Mouse (Mus musculus) 3134 (cell line): ENCODE results near the gene Cox6b2.
A peak's percentile ranks its signal among the peaks of the same experiment; 100 is the strongest.

Experiments used
- DNase-seq: peaks from one replicate; pipeline ENCODE4 v3.0.0-alpha.2; 2011; ENCODE audit warnings: low spot score; ENCODE audit not compliant: insufficient read length; ENCODE audit errors: extremely low read depth

Gene Cox6b2

DNA sequence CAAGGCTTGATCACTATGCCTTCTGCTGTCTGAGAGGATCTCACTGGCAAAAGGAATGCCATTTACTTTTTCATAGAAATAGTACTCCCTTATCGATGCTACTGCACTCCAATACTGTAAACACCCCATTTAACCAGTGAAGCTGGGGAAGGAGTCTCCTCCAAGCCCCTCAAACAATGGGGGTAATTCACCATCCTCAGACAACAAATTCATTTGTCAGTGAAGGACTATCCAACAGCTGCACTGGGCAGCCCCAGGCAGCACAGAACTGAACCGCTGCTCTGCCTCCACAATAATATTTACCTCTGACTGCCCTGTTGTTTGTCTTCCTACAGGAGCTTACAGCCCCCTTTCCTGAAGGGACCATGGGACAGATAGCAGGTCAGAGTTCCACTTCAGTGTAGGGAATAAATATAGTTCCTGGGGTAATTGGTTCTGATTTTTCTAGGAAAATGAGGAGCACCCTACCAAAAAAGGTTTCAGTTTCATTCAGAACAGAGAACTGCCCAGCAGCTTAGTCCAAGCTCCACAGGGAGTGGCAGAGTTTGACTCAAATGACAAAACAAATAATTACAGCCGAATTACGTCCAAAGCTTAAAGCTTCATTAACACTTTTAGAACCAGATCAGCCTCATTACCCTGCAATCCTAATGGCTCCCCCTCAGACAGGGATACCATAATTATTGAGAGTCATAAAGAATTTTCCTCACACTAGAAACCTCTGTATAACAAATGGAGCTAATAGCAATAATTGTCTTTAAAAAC, 12.2 kb upstream of the Cox6b2 start:
- no peak for DNase-seq

DNA sequence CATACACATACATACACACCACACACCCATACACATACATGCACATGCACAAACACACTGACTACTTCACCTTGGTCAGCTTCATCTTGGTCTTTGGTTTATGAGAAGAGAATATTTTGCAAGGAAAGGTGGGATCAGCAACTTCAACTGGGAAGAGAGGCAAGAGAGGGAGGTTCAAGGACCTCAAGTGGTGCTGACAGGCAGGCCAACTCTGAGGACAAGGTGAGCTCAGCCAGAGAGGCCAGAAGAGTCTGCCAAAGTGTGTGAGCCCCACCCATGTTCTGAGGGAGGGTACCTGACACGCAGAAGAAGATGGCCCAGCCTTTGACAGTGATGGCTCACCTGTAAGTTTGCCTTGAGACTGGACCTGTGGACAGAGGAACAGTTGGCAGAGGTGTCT, 6.8 kb upstream of the Cox6b2 start:
- DNase-seq: no peak

DNA sequence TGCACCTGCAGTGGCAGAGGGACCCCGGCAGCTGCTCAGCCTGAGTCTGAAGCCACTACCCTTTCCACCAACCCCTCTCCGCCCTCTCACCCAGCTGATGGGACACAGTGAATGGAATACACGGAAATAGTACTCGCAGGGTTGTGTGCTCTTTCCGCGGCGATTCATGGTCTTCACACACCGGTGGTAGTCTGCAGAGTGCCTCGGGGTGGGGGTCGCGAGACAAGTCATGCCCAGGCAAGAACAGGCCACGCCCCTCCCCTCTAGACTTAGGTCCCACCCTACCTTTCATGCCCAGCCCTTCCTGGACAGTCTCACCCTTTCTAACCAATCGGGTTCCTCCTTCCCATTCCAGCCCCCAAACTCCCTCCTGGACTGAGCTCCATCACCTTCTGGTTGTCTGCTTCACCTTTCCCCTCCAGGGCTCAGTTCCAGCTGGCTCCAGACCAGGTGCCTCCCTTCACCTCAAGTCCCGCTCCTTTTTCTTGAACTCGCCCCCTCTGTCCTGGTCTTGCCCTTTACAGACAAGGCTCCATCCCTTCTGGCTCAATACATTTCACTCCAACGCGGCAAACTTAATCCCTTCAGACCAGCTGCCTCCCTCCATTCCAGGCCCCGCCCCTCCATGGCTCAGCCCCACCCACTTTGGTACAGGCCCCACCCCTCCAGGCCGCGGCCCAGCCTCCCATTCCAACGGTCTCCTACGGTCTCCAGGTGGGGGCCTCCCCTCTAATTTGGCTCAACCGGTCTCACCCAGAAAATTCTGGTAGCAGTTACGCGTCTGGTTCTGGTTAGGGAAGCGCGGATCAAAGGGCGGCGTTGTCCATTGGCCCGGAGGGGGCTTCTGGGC, 698 bp downstream of the Cox6b2 start:
- no peak for DNase-seq

DNA sequence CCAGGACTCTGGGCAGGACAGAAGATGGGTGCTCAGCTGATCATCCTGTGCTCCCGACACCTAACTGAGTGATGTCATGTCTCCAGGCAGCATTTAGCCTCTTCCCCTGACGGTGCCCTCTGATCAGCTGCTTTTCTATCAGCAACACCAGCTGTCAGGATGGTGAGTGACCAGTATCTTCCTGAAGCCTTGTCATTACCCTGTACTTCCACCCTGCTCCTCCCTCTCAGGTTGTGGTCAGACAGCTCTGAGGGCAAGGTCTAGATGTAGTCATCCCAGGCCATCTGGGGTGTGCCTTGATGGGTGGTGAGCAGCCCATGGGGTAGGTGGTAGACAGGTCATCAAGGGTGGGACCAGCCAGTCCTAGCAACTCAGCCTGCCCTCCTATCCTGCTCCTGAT, 3.7 kb downstream of the Cox6b2 start:
- no peak for DNase-seq

DNA sequence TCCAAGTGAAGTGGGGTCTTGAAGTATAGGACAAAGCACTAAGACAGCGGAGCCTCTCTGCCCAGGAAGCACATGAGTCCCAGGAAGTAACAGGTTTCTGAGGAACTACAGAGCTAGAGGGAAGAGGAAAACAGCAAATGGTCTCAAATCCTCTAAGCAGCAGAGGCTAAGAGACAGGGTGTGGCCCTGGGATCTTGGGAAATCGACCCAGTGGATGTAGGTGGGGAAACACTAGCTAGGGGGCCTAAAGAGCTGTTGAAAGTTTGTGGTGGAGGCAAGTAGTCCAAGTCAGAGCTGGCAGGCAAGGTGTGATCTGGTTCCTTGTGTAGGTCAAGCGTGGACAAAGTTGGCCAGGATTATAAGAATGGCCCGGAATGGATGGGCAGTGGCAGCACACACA, 4.6 kb downstream of the Cox6b2 start:
- DNase-seq: no peak

DNA sequence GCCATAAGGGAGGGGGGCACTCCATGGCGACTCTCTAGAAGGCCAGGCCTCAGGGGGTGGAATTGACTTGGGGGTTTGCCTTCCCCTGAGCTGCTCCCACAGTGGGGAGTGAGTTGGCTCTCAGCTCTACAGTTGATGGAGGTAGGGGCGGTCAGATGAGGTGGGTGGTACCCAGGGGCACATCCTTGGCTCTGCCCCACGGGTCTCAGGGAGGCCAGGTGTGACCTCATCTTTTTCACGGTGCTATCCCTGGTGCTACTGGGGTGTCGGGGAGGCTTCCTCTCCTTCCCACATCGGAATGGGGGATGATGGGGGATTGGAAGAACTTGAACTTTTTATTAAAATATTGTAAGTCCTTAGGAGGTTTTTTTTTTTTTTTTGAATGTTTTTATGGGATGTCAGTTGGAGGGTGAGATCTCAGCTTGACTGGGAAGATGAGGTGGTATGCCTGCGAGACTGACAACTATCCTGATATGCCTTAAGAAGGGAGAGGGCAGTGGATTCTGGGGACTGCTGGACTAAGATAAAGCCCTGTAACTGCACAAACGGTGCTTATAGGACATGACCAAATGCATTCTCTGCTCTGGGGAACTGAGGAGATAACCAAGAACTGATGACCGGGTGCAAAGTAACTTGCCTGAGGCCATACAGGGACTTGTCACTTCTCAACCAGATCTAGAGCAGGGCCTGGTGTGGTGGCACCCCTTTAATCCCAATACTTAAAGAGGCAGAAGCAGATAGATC, 5.6 kb downstream of the Cox6b2 start:
- no peak for DNase-seq

DNA sequence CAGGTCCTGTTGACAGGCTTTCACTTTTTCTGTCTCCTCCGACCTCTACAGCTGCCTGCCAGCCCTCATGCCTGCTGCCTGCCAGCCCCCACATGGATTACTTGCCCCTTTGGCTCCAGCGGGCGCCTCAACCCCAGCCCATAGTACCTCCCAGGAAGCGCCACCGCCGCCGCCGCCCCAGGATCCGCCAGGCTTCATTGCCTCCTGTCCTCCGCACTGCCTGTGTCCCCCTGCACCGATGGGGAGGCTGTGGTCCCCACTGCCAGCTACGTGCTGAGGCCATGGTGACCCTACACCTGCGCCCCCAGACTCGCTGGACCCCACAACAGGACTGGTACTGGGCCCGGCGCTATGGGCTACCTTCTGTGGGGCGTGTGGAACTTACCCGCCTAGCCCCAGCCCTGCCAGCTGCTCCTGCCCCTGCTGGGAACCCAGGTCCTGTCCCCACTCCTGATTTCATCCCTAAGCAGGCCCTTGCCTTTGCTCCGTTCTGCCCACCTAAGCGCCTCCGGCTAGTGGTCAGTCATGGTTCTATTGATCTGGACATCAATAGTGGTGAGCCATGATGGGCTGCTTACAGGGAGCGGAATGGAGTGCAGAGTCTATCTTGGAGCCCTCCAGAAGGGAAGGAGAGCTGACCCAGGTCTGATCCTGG, 6.4 kb downstream of the Cox6b2 start:
- DNase-seq: no peak

DNA sequence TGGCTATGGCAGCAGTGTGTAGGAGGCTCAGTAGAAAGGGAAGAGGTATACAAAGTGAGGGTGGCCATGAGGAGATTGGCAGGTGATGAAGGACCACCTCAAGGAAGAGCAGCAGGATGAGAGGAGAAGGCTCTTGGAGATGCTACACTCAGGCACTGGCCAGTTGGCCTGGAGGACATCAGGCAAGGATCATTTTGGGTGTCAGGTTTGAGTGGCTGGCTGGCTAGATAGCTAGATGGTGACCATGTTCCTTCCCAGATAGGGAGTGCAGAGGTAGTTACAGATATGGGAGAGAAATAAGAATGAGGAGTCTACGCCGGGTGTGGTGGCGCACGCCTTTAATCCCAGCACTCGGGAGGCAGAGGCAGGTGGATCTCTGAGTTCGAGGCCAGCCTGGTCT, 8.0 kb downstream of the Cox6b2 start:
- no peak for DNase-seq

DNA sequence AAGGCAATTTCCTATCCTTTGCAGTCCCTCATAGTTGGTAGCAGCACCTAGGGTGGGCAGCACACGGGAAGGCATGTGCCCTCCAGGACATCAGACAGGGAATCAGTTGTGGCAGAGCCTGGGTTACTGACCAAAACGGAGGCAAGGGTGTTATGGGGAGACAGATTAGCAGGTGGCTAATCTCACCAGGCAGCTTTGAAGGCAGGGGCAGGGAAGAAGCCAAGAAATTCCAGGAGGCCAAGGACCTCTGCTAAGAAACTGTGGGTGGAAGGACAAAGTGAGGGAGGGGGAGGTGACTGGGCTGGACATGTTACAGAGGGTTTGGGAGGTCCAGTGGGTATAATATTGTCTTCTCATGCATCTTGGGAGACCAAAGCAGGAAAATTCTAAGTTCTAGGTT, 9.5 kb downstream of the Cox6b2 start:
- DNase-seq: no peak

DNA sequence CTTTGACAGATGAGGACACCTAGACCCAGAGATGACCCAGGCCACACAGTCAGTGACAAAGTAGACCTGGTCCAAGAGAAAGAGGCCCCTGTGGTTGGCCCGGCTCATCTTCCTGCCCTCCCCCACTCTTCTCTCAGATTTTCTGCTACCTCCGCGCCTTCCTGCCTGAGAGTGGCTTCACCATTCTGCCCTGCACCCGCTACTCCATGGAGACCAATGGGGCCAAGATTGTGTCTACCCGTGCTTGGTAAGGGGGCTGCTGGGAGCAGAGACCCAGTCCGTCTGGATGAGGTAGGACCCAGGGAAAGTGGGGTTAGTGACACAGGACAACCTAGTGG, 10.4 kb downstream of the Cox6b2 start:
- DNase-seq: no peak

DNA sequence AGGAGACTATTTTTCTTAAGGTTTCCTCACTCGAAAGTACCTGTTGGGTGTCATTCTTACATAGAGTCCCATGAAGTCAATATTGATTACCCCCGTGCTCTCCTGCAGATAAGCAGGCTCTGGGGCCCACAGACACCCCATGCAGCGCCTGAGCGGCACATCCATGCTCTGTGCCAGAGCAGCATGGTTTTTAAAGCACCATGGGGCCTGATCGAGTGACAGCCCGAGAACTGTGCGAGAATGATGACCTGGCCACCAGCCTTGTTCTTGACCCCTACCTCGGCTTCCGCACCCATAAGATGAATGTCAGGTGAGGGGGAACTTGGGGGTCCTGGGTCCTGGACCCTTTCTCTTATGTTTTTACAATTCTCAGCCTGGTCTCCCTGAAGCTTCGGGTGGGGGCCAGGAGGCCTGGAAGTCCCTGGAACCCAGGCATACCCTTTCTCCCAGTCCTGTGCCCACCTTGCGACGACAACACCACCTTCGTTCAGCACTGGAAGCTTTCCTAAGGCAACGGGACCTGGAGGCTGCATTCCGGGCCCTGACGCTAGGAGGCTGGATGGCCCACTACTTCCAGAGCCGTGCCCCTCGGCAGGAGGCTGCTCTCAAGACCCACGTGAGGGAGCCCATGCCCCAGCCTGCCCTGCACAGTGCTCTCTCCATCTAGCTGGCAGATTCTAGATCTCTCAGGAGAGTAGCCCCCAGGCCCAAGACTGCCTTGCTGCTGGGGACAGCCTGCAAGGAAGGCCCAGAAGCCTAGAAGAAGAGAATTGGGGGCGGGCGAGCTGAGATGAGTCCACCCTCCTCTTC, 11.0 kb downstream of the Cox6b2 start:
- no peak for DNase-seq

DNA sequence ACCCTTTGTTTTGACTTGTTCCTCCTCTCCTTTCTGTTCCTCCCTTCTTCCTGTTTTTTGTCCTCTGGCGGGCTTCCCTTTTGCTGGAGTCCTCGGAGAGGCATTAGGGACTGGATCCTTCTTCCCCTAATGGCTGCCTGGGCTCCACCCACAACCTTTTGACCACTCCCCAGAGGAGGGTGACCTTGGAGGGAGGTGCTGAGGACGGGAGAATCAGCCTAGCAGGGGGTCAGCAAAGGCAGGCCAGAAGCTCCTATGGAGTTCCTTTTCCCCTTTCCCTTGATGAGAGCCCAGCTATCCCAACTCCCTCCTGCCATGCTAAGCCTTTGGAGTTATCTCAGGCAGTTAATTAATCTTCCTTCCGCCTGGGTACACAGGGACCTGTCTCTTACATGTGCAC, 11.7 kb downstream of the Cox6b2 start:
- DNase-seq: peak; percentile 48

DNA sequence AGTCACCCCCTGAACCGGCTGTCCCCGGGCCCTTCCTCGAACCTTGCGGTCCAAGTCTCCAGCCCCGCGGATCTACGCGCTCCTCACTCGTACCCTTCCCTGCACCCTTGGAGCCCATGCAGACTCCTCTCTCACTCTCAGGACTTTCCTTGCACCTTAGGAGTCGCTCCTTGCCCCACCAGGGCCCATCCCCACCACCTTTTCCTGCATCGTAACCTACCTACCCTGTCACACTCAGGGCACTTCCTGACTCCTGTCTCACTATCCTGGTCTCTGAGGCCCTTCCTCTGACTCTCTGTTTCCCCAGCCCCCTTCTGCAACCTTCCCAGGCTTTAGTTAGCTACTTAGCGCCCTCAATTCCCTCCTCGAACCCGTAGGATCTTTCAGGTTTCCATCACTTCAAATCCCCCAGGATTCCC, 12.6 kb downstream of the Cox6b2 start:
- DNase-seq: no peak

DNA sequence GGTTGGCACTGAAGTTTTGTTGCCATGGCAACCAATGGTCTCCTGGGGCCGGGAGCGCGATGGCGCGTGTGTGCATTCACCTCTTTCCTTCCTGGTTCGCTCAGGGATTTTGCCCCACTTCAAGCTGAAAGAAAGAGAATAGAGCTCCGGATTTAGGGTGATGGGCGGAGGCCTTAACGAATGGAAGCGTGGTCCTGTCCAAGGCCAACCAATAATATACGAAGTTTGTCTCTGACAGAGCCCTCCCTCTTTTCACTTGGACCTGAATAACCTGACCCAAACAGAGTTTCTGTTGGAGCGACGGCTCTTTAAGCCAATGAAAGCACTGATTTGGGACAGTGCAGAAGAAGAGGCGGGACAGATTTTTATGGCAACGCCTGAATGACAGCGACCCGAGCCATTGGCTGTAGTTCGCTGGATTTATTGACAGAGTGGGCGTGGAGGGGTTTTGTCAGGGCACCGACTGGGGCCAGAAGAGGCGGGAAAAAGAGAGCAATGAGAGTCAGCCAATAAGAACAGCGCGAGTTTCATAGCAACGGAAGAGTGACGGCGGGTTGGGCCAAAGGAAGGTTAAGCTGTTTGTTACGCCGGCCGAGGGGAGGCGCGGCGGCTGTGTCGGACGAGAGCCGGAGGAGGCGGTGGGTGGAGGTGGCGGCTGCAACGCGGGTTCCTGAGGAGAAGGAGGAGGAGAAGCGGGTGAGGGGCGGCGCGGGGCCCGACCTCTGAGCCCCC, 13.2 kb downstream of the Cox6b2 start, which contains the start of gene Kmt5c:
TSS of gene Kmt5c (plus strand) at position 572 of the 732 bp plus-strand sequence.
- peak; percentile 92 for DNase-seq

DNA sequence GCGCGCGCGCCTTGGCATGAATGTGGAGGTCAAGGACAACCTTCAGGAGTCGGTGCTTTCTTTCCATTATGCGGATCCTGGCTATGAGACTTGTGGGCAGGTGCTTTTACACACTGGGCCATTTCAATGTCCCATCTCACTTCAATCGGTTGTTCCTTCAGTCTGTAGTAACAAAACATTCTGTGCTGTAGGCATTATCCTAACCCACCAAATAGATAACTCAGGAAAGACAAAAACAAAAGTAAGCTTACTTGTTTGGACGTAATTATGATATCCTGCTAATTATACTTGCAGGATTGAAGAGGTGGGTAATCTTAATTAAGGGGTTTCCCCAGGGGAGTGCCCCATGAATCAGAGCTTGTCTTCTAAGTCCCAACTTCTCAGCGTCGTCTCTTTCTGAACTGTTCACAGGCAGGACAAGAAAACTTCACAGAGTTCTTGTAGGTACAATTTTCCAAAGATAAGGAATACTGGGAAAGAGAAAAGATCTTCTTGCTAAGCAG, 13.8 kb downstream of the Cox6b2 start:
- DNase-seq: no peak

DNA sequence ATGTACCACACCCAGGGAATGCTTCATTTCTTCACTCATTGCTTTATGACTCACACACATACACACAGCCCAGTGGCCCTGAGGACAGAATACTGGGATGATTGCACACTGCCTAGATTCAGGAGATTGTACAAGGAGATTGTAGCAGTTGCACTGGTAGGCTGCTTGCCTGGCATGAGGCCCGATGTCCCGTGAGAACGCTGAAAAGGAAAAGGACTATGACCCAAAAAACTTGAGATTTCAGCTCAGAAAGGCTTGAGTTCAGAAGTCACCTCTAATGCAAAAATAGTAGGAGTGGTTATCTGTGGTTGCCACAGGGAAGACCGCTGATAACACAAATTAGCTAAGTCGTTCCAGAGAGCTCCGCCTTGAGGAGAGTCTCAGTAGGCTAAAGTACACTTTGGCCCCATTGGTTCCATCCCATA, 19.9 kb downstream of the Cox6b2 start:
- peak; percentile 59 for DNase-seq

DNA sequence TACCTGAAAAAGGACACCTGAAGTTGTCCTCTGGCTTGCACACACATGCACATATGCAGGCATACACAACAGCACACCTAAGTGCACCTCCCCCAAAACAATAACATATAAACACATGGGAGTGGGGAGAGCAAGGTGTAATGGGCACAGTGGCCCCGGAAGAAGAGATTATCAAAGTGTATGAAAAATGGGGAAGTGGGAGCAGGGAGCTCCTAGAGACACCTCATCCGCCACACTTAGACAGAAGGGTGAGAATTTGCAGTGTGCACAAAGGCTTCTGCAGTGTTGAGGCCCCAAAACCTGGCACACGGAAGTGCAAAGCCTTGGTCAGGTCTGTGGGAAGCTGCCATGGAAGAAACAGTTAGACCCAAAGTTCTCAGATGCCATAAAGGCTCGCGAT, 21.8 kb downstream of the Cox6b2 start:
- no peak for DNase-seq

DNA sequence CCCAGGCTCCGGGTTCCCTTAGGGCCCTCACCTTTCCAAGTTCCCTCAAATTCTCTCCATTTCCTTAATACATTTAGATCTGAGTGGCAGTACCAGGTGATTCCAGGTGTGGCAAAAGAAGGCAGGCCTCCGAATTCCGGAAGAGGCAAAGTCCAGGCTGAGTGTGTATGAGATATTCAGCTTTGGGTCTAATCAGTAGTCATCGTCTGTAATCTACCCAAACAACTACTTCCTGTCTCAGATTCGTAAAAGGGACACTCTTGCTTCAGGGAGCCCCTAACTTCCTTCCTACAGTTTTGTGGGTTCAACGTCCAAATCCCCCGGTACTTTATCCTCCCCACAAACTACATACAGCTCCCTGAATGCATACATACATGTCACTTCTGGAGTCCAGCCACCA, 27.7 kb downstream of the Cox6b2 start, which contains the start of gene Tmem150b:
TSS of gene Tmem150b (minus strand) at position 81 of the 400 bp plus-strand sequence.
- DNase-seq: no peak

DNA sequence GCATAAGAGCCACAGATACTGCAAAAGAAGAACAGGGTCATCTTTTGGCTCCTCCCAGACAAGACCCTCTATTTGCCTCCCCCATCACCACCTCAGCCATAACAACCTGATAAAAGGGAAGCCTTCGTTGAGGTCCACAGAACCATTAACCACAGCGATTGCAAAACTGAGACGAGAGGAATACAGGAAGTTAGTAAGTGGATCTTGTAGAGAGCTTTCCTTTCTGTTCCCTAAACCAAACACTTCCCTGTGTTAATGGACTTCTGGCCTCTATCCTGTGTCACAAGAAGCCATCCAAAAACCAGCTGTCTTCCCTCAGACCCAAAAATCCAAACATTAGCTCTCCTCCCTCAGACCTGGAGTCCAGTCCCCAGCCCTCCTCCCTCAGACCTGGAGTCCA, 28.5 kb downstream of the Cox6b2 start:
- no peak for DNase-seq
